Mouse (Mus musculus) liver, adult 2 months (tissue): ENCODE measurements around the gene Maats1. TPM values are rescaled to one million over a fixed set of nuclear protein-coding genes. Genes with fewer than 3 reads are reported as not detected.
A peak's percentile ranks its signal among the peaks of the same experiment; 100 is the strongest.

Experiments
- DNase-seq: peaks from one replicate; pipeline ENCODE4 v3.0.0-alpha.2; 2011; ENCODE audit warnings: low read depth, low spot score; ENCODE audit errors: extremely low read depth
- H3K27ac ChIP-seq: fragments of 200-500 bp; replicated peaks from 2 replicates; pipeline ENCODE4 v1.5.1; 2012; ENCODE audit warnings: low read depth, mild to moderate bottlenecking, control low read depth, inconsistent platforms, low read length; ENCODE audit not compliant: insufficient read depth
- H3K27me3 ChIP-seq: fragments of 200-500 bp; 2 replicates; pipeline ENCODE4 v1.6.1; 2012; ENCODE audit warnings: mild to moderate bottlenecking, moderate library complexity, low read length, inconsistent platforms; ENCODE audit not compliant: control insufficient read depth, insufficient read depth
- H3K36me3 ChIP-seq: fragments of 200-500 bp; 2 replicates; pipeline ENCODE4 v1.6.1; 2012; ENCODE audit warnings: low read length, inconsistent platforms; ENCODE audit not compliant: control insufficient read depth, insufficient read depth
- H3K4me1 ChIP-seq: fragments of 200-500 bp; 2 replicates; pipeline ENCODE4 v1.6.1; 2011; ENCODE audit warnings: low read length; ENCODE audit not compliant: control insufficient read depth, insufficient read depth
- H3K4me3 ChIP-seq: fragments of 200-500 bp; 2 replicates; pipeline ENCODE4 v1.5.1; 2011; ENCODE audit warnings: low read depth, mild to moderate bottlenecking, control low read depth, low read length, moderate library complexity; ENCODE audit not compliant: insufficient read depth
- H3K79me2 ChIP-seq: fragments of 200-500 bp; 2 replicates; pipeline ENCODE4 v1.6.1; 2012; ENCODE audit warnings: inconsistent platforms, mild to moderate bottlenecking, low read length, moderate library complexity; ENCODE audit not compliant: control insufficient read depth, insufficient read depth
- H3K9ac ChIP-seq: fragments of 200-500 bp; 2 replicates; pipeline ENCODE4 v1.6.1; 2012; ENCODE audit warnings: low read depth, mild to moderate bottlenecking, control low read depth, inconsistent platforms, low read length
- CTCF ChIP-seq: fragments of 200-500 bp; IDR thresholded peaks from 2 replicates; pipeline ENCODE4 v1.5.1; 2011; ENCODE audit warnings: low read depth, low read length, control low read depth
- POLR2A ChIP-seq: fragments of 200-500 bp; IDR thresholded peaks from 2 replicates; pipeline ENCODE4 v1.6.1; 2011; ENCODE audit warnings: low read length, control low read depth; ENCODE audit not compliant: insufficient read depth; ENCODE audit errors: extremely low read depth
- WGBS: fragments of 180-500 bp; shearing (Covaris S2); methylation state at CpG from one replicate; pipeline ENCODE4 v1.1.7; 2018; 5-methylcytosine and 5-hydroxymethylcytosine counted together
- polyA plus RNA-seq: library from polyadenylated mRNA; depleted of rRNA; stranded (reverse); fragments of >200 nt; gene quantifications from 2 replicates; pipeline ENCODE4 v1.2.3, GENCODE M21; 2012
- total RNA-seq: library from RNA; depleted of rRNA; stranded (reverse); fragments of >200 nt; gene quantifications from 2 replicates; pipeline ENCODE4 v1.2.3, GENCODE M21; 2014

Maats1 gene
- total and polyA plus RNA-seq, 2 experiments: not detected

GRCm38 (mm10) chr16:38373439-38373838 lies 31.5 kb upstream of the Maats1 start:
- Histone ChIP-seq H3K27ac (no peak overlapping the region), H3K36me3 (no peaks in the 10 kb centered on the region), H3K4me1 (peaks cover 1% of the 10 kb centered on the region; the same call in 1 of the 2 replicates), H3K79me2 (no peaks in the 10 kb centered on the region), H3K9ac (no peak overlapping the region), H3K27me3 (no peaks in the 10 kb centered on the region), H3K4me3 (no peak overlapping the region)
- peak; percentile 72 for DNase-seq
- no peak for TF ChIP-seq CTCF
- TF ChIP-seq POLR2A: no peak
- 38% methylated on average over 10 of the region's 10 CpGs for WGBS

GRCm38 (mm10) chr16:38372876-38373275 lies 30.9 kb upstream of the Maats1 start:
- no peak overlapping the region for H3K9ac ChIP-seq
- no peaks in the 10 kb centered on the region for H3K27me3 ChIP-seq
- peaks cover 1% of the 10 kb centered on the region; the same call in 1 of the 2 replicates for H3K4me1 ChIP-seq
- H3K36me3 ChIP-seq: no peaks in the 10 kb centered on the region
- no peak overlapping the region for H3K27ac ChIP-seq
- DNase-seq: no peak
- no peak overlapping the region for H3K4me3 ChIP-seq
- H3K79me2 ChIP-seq: no peaks in the 10 kb centered on the region
- TF ChIP-seq POLR2A (no peak), CTCF (no peak)
- 87% methylated on average over 4 of the region's 4 CpGs for WGBS

GRCm38 (mm10) chr16:38371705-38372296 lies 29.9 kb upstream of the Maats1 start:
- peaks cover 1% of the 10 kb centered on the region; the same call in 1 of the 2 replicates for H3K4me1 ChIP-seq
- no peak overlapping the region for H3K4me3 ChIP-seq
- H3K9ac ChIP-seq: no peak overlapping the region
- no peak overlapping the region for H3K27ac ChIP-seq
- H3K36me3 ChIP-seq: no peaks in the 10 kb centered on the region
- 98% methylated on average over 15 of the region's 15 CpGs for WGBS
- no peak for DNase-seq
- no peaks in the 10 kb centered on the region for H3K79me2 ChIP-seq
- H3K27me3 ChIP-seq: no peaks in the 10 kb centered on the region
- TF ChIP-seq CTCF (no peak), POLR2A (no peak)

- Histone ChIP-seq H3K27ac (no peak overlapping the region), H3K9ac (no peak overlapping the region), H3K27me3 (no peaks in the 10 kb centered on the region), H3K79me2 (no peaks in the 10 kb centered on the region), H3K36me3 (no peaks in the 10 kb centered on the region), H3K4me3 (no peak overlapping the region), H3K4me1 (peaks cover 1% of the 10 kb centered on the region; the same call in 1 of the 2 replicates)
- TF ChIP-seq POLR2A: no peak
- TF ChIP-seq CTCF: no peak
- 92% methylated on average over 8 of the region's 8 CpGs for WGBS
- no peak for DNase-seq
Observed at GRCm38 (mm10) chr16:38370633-38371374, 28.9 kb upstream of the Maats1 start.

GRCm38 (mm10) chr16:38369992-38370484 lies 28.1 kb upstream of the Maats1 start:
- H3K9ac ChIP-seq: no peak overlapping the region
- no peaks in the 10 kb centered on the region for H3K79me2 ChIP-seq
- no peak overlapping the region for H3K27ac ChIP-seq

More at GRCm38 (mm10) chr16:38369992-38370484, 28.1 kb upstream of the Maats1 start:
- Histone ChIP-seq H3K36me3 (no peaks in the 10 kb centered on the region), H3K27me3 (no peaks in the 10 kb centered on the region), H3K4me3 (no peak overlapping the region), H3K4me1 (peaks cover 1% of the 10 kb centered on the region; the same call in 1 of the 2 replicates)
- WGBS: 86% methylated on average over 4 of the region's 4 CpGs
- no peak for TF ChIP-seq POLR2A
- TF ChIP-seq CTCF: no peak
- no peak for DNase-seq
